Mouse (Mus musculus) liver, embryonic 12.5 days (tissue): ENCODE measurements around the gene Aph1c. TPM values are rescaled to one million over a fixed set of nuclear protein-coding genes. Genes with fewer than 3 reads are reported as not detected.
A peak's percentile ranks its signal among the peaks of the same experiment; 100 is the strongest.
"Not testable (repeated sequence)": the region's sequence is repeated elsewhere in the genome, so short reads cannot be mapped to it uniquely, and the experiment has no call there.

Source experiments
- ATAC-seq: fragments of 200-750 bp; cut with Nextera tagmentation; 2 replicates; pipeline ENCODE4 v1.8.0; 2017; ENCODE audit warnings: moderate number of reproducible peaks, mild to moderate bottlenecking, moderate library complexity
- H3K27ac ChIP-seq: fragments of 300-500 bp; sonication (generic); 2 replicates; pipeline ENCODE4 v1.5.1; 2016; ENCODE audit warnings: mild to moderate bottlenecking
- H3K27me3 ChIP-seq: fragments of 300-500 bp; sonication (generic); replicated peaks from 2 replicates; pipeline ENCODE4 v1.6.1; 2016; ENCODE audit warnings: mild to moderate bottlenecking, moderate library complexity
- H3K36me3 ChIP-seq: fragments of 300-500 bp; sonication (generic); 2 replicates; pipeline ENCODE4 v1.6.1; 2016; ENCODE audit warnings: mild to moderate bottlenecking, moderate library complexity
- H3K4me1 ChIP-seq: fragments of 300-500 bp; sonication (generic); 2 replicates; pipeline ENCODE4 v1.6.1; 2016
- H3K4me2 ChIP-seq: fragments of 300-500 bp; sonication (generic); 2 replicates; pipeline ENCODE4 v1.6.1; 2016; ENCODE audit warnings: mild to moderate bottlenecking, moderate library complexity
- H3K4me3 ChIP-seq: fragments of 300-500 bp; sonication (generic); 2 replicates; pipeline ENCODE4 v1.5.1; 2016; ENCODE audit warnings: mild to moderate bottlenecking, moderate library complexity
- H3K9ac ChIP-seq: fragments of 300-500 bp; sonication (generic); 2 replicates; pipeline ENCODE4 v1.6.1; 2016; ENCODE audit warnings: mild to moderate bottlenecking, moderate library complexity
- H3K9me3 ChIP-seq: fragments of 300-500 bp; sonication (generic); replicated peaks from 2 replicates; pipeline ENCODE4 v1.6.1; 2016; ENCODE audit warnings: mild to moderate bottlenecking, moderate library complexity
- WGBS: fragments of 180-500 bp; shearing (Covaris S2); methylation state at CpG from one replicate; pipeline ENCODE4 v1.1.7; 2016; ENCODE audit not compliant: insufficient replicate concordance; 5-methylcytosine and 5-hydroxymethylcytosine counted together
- polyA plus RNA-seq: library from polyadenylated mRNA; unstranded; fragments of >200 nt; fragmentation: Nextera tagmentation; extraction: Ambion mirVana; gene quantifications from 2 replicates; pipeline ENCODE4 v1.2.1, GENCODE M21; 2016

Gene Aph1c
- 0.87 and 1.3 TPM in 2 replicates for polyA plus RNA-seq

GRCm38 (mm10) chr9:66834318-66835096 lies at the start of gene Aph1c:
Aph1c (minus strand) TSS chr9:66834726.
- H3K27ac ChIP-seq: peak within 1 kb of the TSS; percentile 15
- ATAC-seq: peak; percentile 99

GRCm38 (mm10) chr9:66883500-66883899 lies 49.0 kb upstream of the Aph1c start:
- H3K4me3 ChIP-seq: no peak overlapping the region
- peaks cover 10% of the 10 kb centered on the region; the same call in 1 of the 2 replicates for H3K36me3 ChIP-seq
- H3K27me3 ChIP-seq: no peaks in the 10 kb centered on the region
- no peak overlapping the region for H3K27ac ChIP-seq
- ATAC-seq: no peak; the same call in 1 of the 2 replicates
- H3K4me1 ChIP-seq: peaks cover 69% of the 10 kb centered on the region
- no peak overlapping the region for H3K9ac ChIP-seq
- H3K4me2 ChIP-seq: no peak overlapping the region
- 46% methylated on average over 5 of the region's 5 CpGs for whole genome bisulfite sequencing
- H3K9me3 ChIP-seq: no peaks in the 10 kb centered on the region

More at GRCm38 (mm10) chr9:66834318-66835096, at the start of gene Aph1c:
- WGBS: 1% methylated on average over 58 of the region's 58 CpGs
- Histone ChIP-seq H3K27me3 (0 out of 2 replicates have a peak, but pooled peaks cover 5% of the 10 kb centered on the region), H3K4me2 (peak within 1 kb of the TSS; percentile 96), H3K9ac (peak within 1 kb of the TSS; percentile 68), H3K4me1 (peaks cover 24% of the 10 kb centered on the region), H3K36me3 (no peaks in the 10 kb centered on the region; the same call in 1 of the 2 replicates), H3K4me3 (peak within 1 kb of the TSS; percentile 63), H3K9me3 (no peaks in the 10 kb centered on the region)

GRCm38 (mm10) chr9:66882406-66882821 lies 47.9 kb upstream of the Aph1c start:
- H3K27ac ChIP-seq: peak overlapping the region; percentile 61
- no peak for ATAC-seq
- no peaks in the 10 kb centered on the region for H3K27me3 ChIP-seq
- H3K9ac ChIP-seq: no peak overlapping the region; the same call in 1 of the 2 replicates
- WGBS: 49% methylated on average over 8 of the region's 8 CpGs
- H3K36me3 ChIP-seq: peaks cover 12% of the 10 kb centered on the region; the same call in 1 of the 2 replicates
- H3K4me1 ChIP-seq: peaks cover 59% of the 10 kb centered on the region
- H3K9me3 ChIP-seq: no peaks in the 10 kb centered on the region
- H3K4me3 ChIP-seq: no peak overlapping the region
- peak overlapping the region; percentile 25; the same call in 1 of the 2 replicates for H3K4me2 ChIP-seq

GRCm38 (mm10) chr9:66881858-66882257 lies 47.3 kb upstream of the Aph1c start:
- no peaks in the 10 kb centered on the region for H3K9me3 ChIP-seq
- no peaks in the 10 kb centered on the region for H3K27me3 ChIP-seq
- no peak overlapping the region for H3K9ac ChIP-seq
- H3K36me3 ChIP-seq: peaks cover 8% of the 10 kb centered on the region; the same call in 1 of the 2 replicates
- ATAC-seq: no peak
- no peak overlapping the region for H3K4me3 ChIP-seq
- H3K4me2 ChIP-seq: no peak overlapping the region
- WGBS: 73% methylated on average over 3 of the region's 3 CpGs
- H3K27ac ChIP-seq: peak overlapping the region; percentile 61; the same call in 1 of the 2 replicates
- peaks cover 55% of the 10 kb centered on the region for H3K4me1 ChIP-seq

- H3K9ac ChIP-seq: no peak overlapping the region
- no peak for ATAC-seq
- WGBS: 77% methylated on average over 2 of the region's 2 CpGs
- H3K4me2 ChIP-seq: no peak overlapping the region
- no peaks in the 10 kb centered on the region for H3K9me3 ChIP-seq
- no peak overlapping the region for H3K27ac ChIP-seq
- H3K27me3 ChIP-seq: no peaks in the 10 kb centered on the region
- no peak overlapping the region for H3K4me3 ChIP-seq
- H3K36me3 ChIP-seq: peaks cover 13% of the 10 kb centered on the region; the same call in 1 of the 2 replicates
- H3K4me1 ChIP-seq: peaks cover 44% of the 10 kb centered on the region
Measured at GRCm38 (mm10) chr9:66880752-66881151, 46.2 kb upstream of the Aph1c start.

- Histone ChIP-seq H3K9ac (no peak overlapping the region), H3K4me1 (peaks cover 37% of the 10 kb centered on the region), H3K9me3 (no peaks in the 10 kb centered on the region), H3K4me3 (no peak overlapping the region), H3K4me2 (no peak overlapping the region), H3K27me3 (no peaks in the 10 kb centered on the region), H3K27ac (no peak overlapping the region), H3K36me3 (peaks cover 19% of the 10 kb centered on the region)
- 72% methylated on average over 6 of the region's 6 CpGs for WGBS
- ATAC-seq: no peak
Measured at GRCm38 (mm10) chr9:66879486-66879885, 45.0 kb upstream of the Aph1c start.

GRCm38 (mm10) chr9:66878899-66879298 lies 44.4 kb upstream of the Aph1c start:
- H3K4me2 ChIP-seq: no peak overlapping the region
- 86% methylated on average over 3 of the region's 3 CpGs for WGBS
- no peaks in the 10 kb centered on the region for H3K27me3 ChIP-seq

GRCm38 (mm10) chr9:66876577-66876976 lies 42.1 kb upstream of the Aph1c start:
- H3K27me3 ChIP-seq: no peaks in the 10 kb centered on the region
- H3K4me1 ChIP-seq: peaks cover 20% of the 10 kb centered on the region
- WGBS: 83% methylated on average over 5 of the region's 5 CpGs
- no peak overlapping the region for H3K4me2 ChIP-seq
- no peak overlapping the region for H3K4me3 ChIP-seq
- H3K27ac ChIP-seq: no peak overlapping the region
- H3K9ac ChIP-seq: no peak overlapping the region
- no peaks in the 10 kb centered on the region for H3K9me3 ChIP-seq
- no peak for ATAC-seq
- H3K36me3 ChIP-seq: peaks cover 29% of the 10 kb centered on the region

More at GRCm38 (mm10) chr9:66878899-66879298, 44.4 kb upstream of the Aph1c start:
- Histone ChIP-seq H3K27ac (no peak overlapping the region), H3K9ac (no peak overlapping the region), H3K4me3 (no peak overlapping the region), H3K9me3 (no peaks in the 10 kb centered on the region), H3K4me1 (peaks cover 39% of the 10 kb centered on the region), H3K36me3 (peaks cover 24% of the 10 kb centered on the region)
- no peak for ATAC-seq

- 94% methylated on average over 5 of the region's 5 CpGs for WGBS
- Histone ChIP-seq H3K36me3 (peaks cover 29% of the 10 kb centered on the region), H3K4me2 (no peak overlapping the region), H3K27ac (no peak overlapping the region), H3K4me3 (no peak overlapping the region), H3K4me1 (peaks cover 10% of the 10 kb centered on the region), H3K9ac (no peak overlapping the region), H3K9me3 (no peaks in the 10 kb centered on the region), H3K27me3 (no peaks in the 10 kb centered on the region)
- no peak for ATAC-seq
Measured at GRCm38 (mm10) chr9:66874297-66874696, 39.8 kb upstream of the Aph1c start.

GRCm38 (mm10) chr9:66873531-66873930 lies 39.0 kb upstream of the Aph1c start:
- Histone ChIP-seq H3K4me2 (no peak overlapping the region), H3K27me3 (no peaks in the 10 kb centered on the region), H3K27ac (no peak overlapping the region), H3K9ac (no peak overlapping the region), H3K36me3 (peaks cover 28% of the 10 kb centered on the region), H3K9me3 (no peaks in the 10 kb centered on the region), H3K4me3 (no peak overlapping the region), H3K4me1 (peaks cover 10% of the 10 kb centered on the region)
- no peak for ATAC-seq

- not testable (repeated sequence) for H3K9ac ChIP-seq, H3K27ac ChIP-seq, H3K27me3 ChIP-seq, H3K4me3 ChIP-seq, H3K9me3 ChIP-seq, ATAC-seq, H3K4me2 ChIP-seq
- Histone ChIP-seq H3K4me1 (peaks cover 10% of the 10 kb centered on the region), H3K36me3 (peaks cover 25% of the 10 kb centered on the region)
- WGBS: 64% methylated on average over 2 of the region's 2 CpGs
Measured at GRCm38 (mm10) chr9:66873009-66873408, 38.5 kb upstream of the Aph1c start.

GRCm38 (mm10) chr9:66872015-66872727 lies 37.6 kb upstream of the Aph1c start:
- Histone ChIP-seq H3K9me3 (no peaks in the 10 kb centered on the region), H3K27ac (no peak overlapping the region), H3K27me3 (no peaks in the 10 kb centered on the region), H3K4me2 (no peak overlapping the region), H3K4me1 (peaks cover 8% of the 10 kb centered on the region), H3K4me3 (no peak overlapping the region), H3K36me3 (peaks cover 25% of the 10 kb centered on the region), H3K9ac (no peak overlapping the region)
- ATAC-seq: no peak
- 85% methylated on average over 10 of the region's 10 CpGs for WGBS
